Mouse (Mus musculus) stomach, postnatal 0 days (tissue): ENCODE results near the gene Klf9.

Experiments
- CTCF ChIP-seq: IDR thresholded peaks from 2 replicates; pipeline ENCODE4 v1.5.1; 2016; ENCODE audit warnings: antibody characterized with exemption, low read depth, mild to moderate bottlenecking, moderate library complexity
- EP300 ChIP-seq: optimal IDR thresholded peaks from 2 replicates; pipeline ENCODE3; 2016; ENCODE audit warnings: antibody characterized with exemption

DNA sequence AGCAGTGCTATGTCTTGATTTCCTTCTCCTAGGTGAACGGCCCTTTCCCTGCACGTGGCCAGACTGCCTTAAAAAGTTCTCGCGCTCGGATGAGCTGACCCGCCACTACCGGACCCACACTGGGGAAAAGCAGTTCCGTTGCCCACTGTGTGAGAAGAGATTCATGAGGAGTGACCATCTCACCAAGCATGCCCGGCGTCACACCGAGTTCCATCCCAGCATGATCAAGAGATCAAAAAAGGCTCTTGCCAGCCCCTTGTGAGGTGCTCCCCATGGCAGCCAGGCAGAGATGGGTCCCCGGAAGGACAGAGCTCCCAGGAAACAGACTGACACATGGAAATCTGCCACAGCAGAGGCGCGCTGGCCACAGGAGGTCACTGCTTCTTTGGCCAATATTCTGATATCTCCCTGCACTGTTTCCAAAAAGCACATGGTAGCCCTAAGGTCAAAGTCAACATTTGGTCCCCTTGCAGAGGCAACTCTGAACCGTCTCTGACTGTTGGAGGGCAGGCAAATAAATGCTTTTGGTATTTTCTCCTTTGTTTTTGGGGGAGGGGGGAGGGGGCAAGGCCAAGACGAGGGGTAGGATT, 23.7 kb downstream of the Klf9 start:
- TF ChIP-seq CTCF = no peak
- TF ChIP-seq EP300 = no peak
